Mouse (Mus musculus): Measurements from ENCODE around the gene Lgi1.

GRCm38 (mm10) chr19:38280242-38280641, 15.9 kb downstream of the Lgi1 start:
- TF ChIP-seq FLI1 (IDR thresholded peaks at IDR 0.05; ENCODE audit: low read length): no peak
- TF ChIP-seq GATA1 (IDR thresholded peaks at IDR 0.05; ENCODE audit: borderline replicate concordance, low read length): no peak

Data from megakaryocyte, embryonic 14.5 days (primary cell).